Mouse (Mus musculus): Measurements from ENCODE around the gene A130010J15Rik. TPM values are rescaled to one million over a fixed set of nuclear protein-coding genes. Genes with fewer than 3 reads are reported as not detected.

A130010J15Rik gene
- polyA plus RNA-seq, 1 experiment from 2014 or later = 17.6 TPM

DNA sequence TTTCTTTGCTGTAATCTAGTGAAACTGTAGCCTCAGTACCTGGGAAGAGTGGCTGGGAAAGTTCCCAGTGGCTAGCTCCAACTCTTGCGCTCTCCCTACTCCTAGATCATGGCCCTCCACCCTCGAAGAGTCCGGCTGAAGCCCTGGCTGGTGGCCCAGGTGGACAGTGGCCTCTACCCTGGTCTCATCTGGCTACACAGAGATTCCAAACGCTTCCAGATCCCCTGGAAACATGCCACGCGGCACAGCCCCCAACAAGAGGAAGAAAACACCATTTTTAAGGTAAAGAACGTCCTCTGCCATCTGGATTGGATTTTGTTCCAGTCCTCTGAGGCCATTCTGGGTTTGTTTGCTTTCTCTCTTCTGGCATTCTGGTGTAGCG lies 10.7 kb upstream of the A130010J15Rik start:
- no peaks in the 10 kb centered on the region for H3K36me3 ChIP-seq (replicated peaks; ENCODE audit: control insufficient read depth, insufficient read depth, low read depth, low read length)
- H3K27me3 ChIP-seq (ENCODE audit: control insufficient read depth, insufficient read depth, low read length) = peaks cover 21% of the 10 kb centered on the region
- DNase-seq (ENCODE audit: low spot score) = no peak
- no peak overlapping the region for H3K4me2 ChIP-seq (ENCODE audit: low read depth, low read length)
- no peak overlapping the region for H3K27ac ChIP-seq (replicated peaks; ENCODE audit: low read depth, low read length)
- no peaks in the 10 kb centered on the region for H3K9me3 ChIP-seq (replicated peaks; ENCODE audit: control insufficient read depth, low read length)
- no peak for ATAC-seq (replicated peaks; ENCODE audit: insufficient number of reproducible peaks, low FRiP score, low TSS enrichment, low read depth)
- 62% methylated on average over 8 of the region's 8 CpGs for WGBS
- no peak overlapping the region for H3K4me3 ChIP-seq (ENCODE audit: low read depth, low read length)
- no peak overlapping the region for H3K9ac ChIP-seq (replicated peaks; ENCODE audit: low read length)
- peaks cover 3% of the 10 kb centered on the region; the same call in 1 of the 2 replicates for H3K4me1 ChIP-seq (ENCODE audit: control insufficient read depth, insufficient read depth, low read length)

DNA sequence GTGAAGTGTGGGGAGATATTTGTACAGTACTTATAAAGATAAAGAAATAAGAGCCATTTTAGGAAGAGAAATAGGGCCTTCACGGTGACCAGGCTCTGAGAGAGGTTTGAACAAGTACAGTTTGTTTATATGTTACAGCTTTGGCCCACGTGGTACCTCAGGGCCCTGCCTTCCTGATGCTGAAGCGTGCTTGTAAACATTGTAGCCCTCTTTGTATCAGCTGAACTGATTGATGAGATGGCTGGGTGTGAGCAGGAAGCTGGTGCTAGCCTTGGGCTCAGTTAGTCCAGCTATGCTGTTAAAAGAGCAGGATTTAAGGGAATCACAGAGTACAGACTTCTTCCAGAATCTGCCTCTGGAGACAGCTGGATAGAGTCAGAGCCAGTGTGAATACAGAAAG lies 8.7 kb upstream of the A130010J15Rik start:
- H3K4me3 ChIP-seq (ENCODE audit: low read depth, low read length) = no peak overlapping the region
- H3K27me3 ChIP-seq (ENCODE audit: control insufficient read depth, insufficient read depth, low read length) = peaks cover 4% of the 10 kb centered on the region
- no peak overlapping the region for H3K4me2 ChIP-seq (ENCODE audit: low read depth, low read length)
- 55% methylated on average over 3 of the region's 3 CpGs for WGBS
- ATAC-seq (replicated peaks; ENCODE audit: insufficient number of reproducible peaks, low FRiP score, low TSS enrichment, low read depth) = no peak
- DNase-seq (ENCODE audit: low spot score) = no peak
- H3K36me3 ChIP-seq (replicated peaks; ENCODE audit: control insufficient read depth, insufficient read depth, low read depth, low read length) = no peaks in the 10 kb centered on the region
- H3K9ac ChIP-seq (replicated peaks; ENCODE audit: low read length) = no peak overlapping the region
- no peaks in the 10 kb centered on the region for H3K4me1 ChIP-seq (ENCODE audit: control insufficient read depth, insufficient read depth, low read length)
- H3K9me3 ChIP-seq (replicated peaks; ENCODE audit: control insufficient read depth, low read length) = no peaks in the 10 kb centered on the region
- no peak overlapping the region for H3K27ac ChIP-seq (replicated peaks; ENCODE audit: low read depth, low read length)

DNA sequence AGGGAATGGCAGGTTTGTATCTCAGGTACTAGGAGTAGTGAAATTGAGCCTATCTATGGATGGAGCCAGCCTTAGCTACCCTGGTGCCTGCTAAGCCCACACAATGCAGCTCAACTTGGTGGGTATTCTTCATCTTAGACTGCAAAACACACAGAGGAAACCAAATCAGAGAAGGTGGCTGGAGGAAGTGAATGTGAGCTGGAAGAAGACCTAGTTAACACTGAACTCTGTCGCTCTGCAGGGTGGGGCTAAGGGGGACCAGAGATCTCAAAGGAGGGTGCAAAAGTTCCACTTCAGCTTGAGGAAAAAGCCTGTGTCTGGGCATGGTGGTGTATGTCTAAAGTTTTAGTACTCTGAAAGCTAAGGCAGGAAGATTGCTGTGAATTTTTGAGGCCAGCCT lies 8.2 kb upstream of the A130010J15Rik start:
- ATAC-seq (replicated peaks; ENCODE audit: insufficient number of reproducible peaks, low FRiP score, low TSS enrichment, low read depth) (no peak), DNase-seq (ENCODE audit: low spot score) (no peak)
- Histone ChIP-seq H3K9ac (replicated peaks; ENCODE audit: low read length) (no peak overlapping the region), H3K4me2 (ENCODE audit: low read depth, low read length) (no peak overlapping the region), H3K27ac (replicated peaks; ENCODE audit: low read depth, low read length) (no peak overlapping the region), H3K36me3 (replicated peaks; ENCODE audit: control insufficient read depth, insufficient read depth, low read depth, low read length) (no peaks in the 10 kb centered on the region), H3K4me1 (ENCODE audit: control insufficient read depth, insufficient read depth, low read length) (no peaks in the 10 kb centered on the region), H3K4me3 (ENCODE audit: low read depth, low read length) (no peak overlapping the region), H3K9me3 (replicated peaks; ENCODE audit: control insufficient read depth, low read length) (no peaks in the 10 kb centered on the region), H3K27me3 (ENCODE audit: control insufficient read depth, insufficient read depth, low read length) (no peaks in the 10 kb centered on the region)
- 52% methylated on average over 1 of the region's 1 CpGs for WGBS

DNA sequence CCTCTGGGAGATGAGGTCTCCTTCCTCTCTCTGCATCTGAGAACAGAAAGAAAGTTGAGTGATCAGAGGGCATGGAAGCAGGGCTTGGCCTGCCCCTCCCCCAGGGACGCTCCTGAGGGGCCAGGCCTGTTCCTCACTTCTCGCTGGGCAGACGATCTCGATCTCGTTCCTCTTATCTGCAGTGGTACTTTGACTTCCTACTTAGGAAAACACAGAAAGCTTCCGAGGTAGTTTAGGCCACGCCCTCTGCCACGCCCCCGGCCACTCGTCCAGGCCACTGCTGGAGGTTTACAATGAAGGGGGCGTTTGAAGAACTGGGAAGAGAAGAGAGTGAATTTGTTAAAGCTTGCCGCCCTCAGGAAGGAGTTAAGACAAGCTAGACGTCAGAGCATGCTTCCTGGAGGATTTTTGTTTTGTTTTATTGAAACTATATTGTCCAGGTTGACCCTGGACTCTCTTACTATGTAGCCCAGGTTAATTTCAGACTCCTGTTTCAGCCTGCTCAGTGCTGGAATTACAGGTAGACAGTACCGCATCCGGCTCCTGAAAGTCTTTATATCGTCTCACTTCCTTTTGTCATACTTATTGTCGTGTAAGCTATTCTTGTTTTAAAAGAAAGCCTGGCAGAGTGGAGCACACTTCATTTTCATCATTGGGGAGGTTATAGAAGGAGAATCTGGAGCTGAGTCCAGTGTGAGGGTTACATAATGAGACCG lies 7.4 kb upstream of the A130010J15Rik start:
- Histone ChIP-seq H3K4me1 (ENCODE audit: control insufficient read depth, insufficient read depth, low read length) (no peaks in the 10 kb centered on the region), H3K4me3 (ENCODE audit: low read depth, low read length) (0 out of 2 replicates have a peak overlapping the region, but pooled peaks have one; percentile 17), H3K36me3 (replicated peaks; ENCODE audit: control insufficient read depth, insufficient read depth, low read depth, low read length) (no peaks in the 10 kb centered on the region), H3K27me3 (ENCODE audit: control insufficient read depth, insufficient read depth, low read length) (no peaks in the 10 kb centered on the region), H3K9me3 (replicated peaks; ENCODE audit: control insufficient read depth, low read length) (no peaks in the 10 kb centered on the region), H3K9ac (replicated peaks; ENCODE audit: low read length) (peak overlapping the region; percentile 44), H3K4me2 (ENCODE audit: low read depth, low read length) (peak overlapping the region; percentile 37), H3K27ac (replicated peaks; ENCODE audit: low read depth, low read length) (no peak overlapping the region)
- DNase-seq (ENCODE audit: low spot score) = peak; percentile 72
- 14% methylated on average over 18 of the region's 18 CpGs for WGBS
- peak; percentile 25; the same call in 1 of the 2 replicates for ATAC-seq (replicated peaks; ENCODE audit: insufficient number of reproducible peaks, low FRiP score, low TSS enrichment, low read depth)

DNA sequence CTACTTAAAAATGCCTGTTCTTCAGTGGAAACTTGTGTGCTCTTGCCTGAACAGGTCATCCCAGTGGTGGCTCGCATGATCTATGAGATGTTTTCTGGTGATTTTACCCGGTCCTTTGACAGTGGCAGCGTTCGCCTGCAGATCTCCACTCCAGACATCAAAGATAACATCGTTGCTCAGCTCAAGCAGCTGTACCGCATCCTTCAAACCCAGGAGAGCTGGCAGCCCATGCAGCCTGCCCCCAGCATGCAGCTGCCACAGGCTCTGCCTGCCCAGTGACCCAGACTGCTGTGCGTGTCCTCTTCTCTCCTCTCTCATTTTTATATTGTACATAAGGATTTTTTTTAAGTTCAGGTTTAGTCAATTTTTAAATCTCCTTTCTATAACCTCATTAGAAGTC lies 1.4 kb downstream of the A130010J15Rik start:
- no peak overlapping the region for H3K27ac ChIP-seq (replicated peaks; ENCODE audit: low read depth, low read length)
- no peak overlapping the region for H3K9ac ChIP-seq (replicated peaks; ENCODE audit: low read length)
- H3K4me3 ChIP-seq (ENCODE audit: low read depth, low read length) = no peak overlapping the region
- H3K4me1 ChIP-seq (ENCODE audit: control insufficient read depth, insufficient read depth, low read length) = no peaks in the 10 kb centered on the region
- no peak overlapping the region for H3K4me2 ChIP-seq (ENCODE audit: low read depth, low read length)
- H3K9me3 ChIP-seq (replicated peaks; ENCODE audit: control insufficient read depth, low read length) = no peaks in the 10 kb centered on the region
- WGBS = 91% methylated on average over 7 of the region's 7 CpGs
- H3K27me3 ChIP-seq (ENCODE audit: control insufficient read depth, insufficient read depth, low read length) = no peaks in the 10 kb centered on the region
- no peaks in the 10 kb centered on the region for H3K36me3 ChIP-seq (replicated peaks; ENCODE audit: control insufficient read depth, insufficient read depth, low read depth, low read length)
- ATAC-seq (replicated peaks; ENCODE audit: insufficient number of reproducible peaks, low FRiP score, low TSS enrichment, low read depth) = no peak
- no peak for DNase-seq (ENCODE audit: low spot score)

DNA sequence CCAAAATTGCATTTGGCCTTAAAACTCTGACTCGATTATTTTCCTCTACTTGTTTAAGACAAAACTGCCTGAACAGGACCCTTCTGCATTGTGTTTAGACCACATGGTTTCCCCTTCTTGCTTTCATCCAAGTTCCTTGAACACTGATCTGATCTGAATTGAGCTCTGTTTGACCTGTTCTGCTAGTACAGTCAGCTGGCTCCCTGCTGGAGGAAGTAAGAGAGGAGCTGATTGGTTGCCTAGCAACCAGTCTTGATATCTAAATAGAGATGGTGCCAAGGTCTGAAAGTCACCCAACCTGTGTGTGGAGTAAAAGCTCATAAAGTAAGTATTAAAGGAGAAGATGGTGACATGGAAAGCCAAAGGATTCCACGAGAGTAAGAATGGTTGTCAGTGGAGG lies 2.0 kb downstream of the A130010J15Rik start:
- no peaks in the 10 kb centered on the region for H3K27me3 ChIP-seq (ENCODE audit: control insufficient read depth, insufficient read depth, low read length)
- ATAC-seq (replicated peaks; ENCODE audit: insufficient number of reproducible peaks, low FRiP score, low TSS enrichment, low read depth) (no peak), DNase-seq (ENCODE audit: low spot score) (no peak)
- H3K9ac ChIP-seq (replicated peaks; ENCODE audit: low read length) = no peak overlapping the region
- no peak overlapping the region for H3K4me2 ChIP-seq (ENCODE audit: low read depth, low read length)
- 85% methylated on average over 2 of the region's 2 CpGs for WGBS
- no peaks in the 10 kb centered on the region for H3K4me1 ChIP-seq (ENCODE audit: control insufficient read depth, insufficient read depth, low read length)
- H3K27ac ChIP-seq (replicated peaks; ENCODE audit: low read depth, low read length) = no peak overlapping the region
- H3K9me3 ChIP-seq (replicated peaks; ENCODE audit: control insufficient read depth, low read length) = no peaks in the 10 kb centered on the region
- no peaks in the 10 kb centered on the region for H3K36me3 ChIP-seq (replicated peaks; ENCODE audit: control insufficient read depth, insufficient read depth, low read depth, low read length)
- no peak overlapping the region for H3K4me3 ChIP-seq (ENCODE audit: low read depth, low read length)

DNA sequence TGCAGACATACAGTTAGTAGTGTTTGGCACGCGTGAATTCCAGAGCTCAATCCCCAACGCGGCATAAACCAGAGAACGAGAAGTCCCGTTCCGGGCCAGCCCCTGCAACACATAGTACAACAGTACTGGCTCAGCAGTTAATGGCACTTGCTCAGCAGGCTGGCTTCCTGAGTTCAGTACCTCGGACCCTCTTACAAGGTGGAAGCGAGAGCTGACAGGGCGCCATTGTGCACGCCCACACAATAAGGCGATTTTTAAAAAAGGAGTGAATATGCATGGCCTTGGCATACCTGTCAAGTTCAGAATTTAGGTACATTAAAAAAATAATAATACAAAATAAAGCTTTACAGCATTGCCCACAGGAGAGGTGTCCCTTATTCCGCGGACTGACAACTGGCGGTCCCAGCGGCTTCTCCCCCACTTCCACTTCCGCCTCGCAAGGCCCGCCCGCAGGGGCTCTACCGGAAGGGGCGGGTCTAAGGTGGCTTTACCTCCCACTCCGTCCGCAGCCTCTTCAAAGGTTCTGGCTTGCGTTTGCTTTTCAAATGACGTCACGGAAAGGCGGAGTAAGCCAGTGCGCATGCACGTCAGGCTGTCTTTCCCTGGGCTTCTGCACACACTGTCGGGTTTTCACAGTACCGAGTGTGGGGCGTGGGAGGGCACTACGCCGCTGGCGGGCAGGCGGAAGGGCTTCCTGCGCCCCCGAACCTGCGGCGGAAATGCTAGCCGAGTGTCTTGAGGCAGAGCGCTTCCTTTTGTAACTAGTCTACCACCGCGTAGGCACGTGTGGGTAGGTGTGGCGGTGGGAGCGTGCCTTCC lies 5.4 kb downstream of the A130010J15Rik start:
- H3K27ac ChIP-seq (replicated peaks; ENCODE audit: low read depth, low read length) = no peak overlapping the region
- peak overlapping the region; percentile 57 for H3K4me3 ChIP-seq (ENCODE audit: low read depth, low read length)
- no peaks in the 10 kb centered on the region for H3K27me3 ChIP-seq (ENCODE audit: control insufficient read depth, insufficient read depth, low read length)
- DNase-seq (ENCODE audit: low spot score) = peak; percentile 100
- no peaks in the 10 kb centered on the region for H3K36me3 ChIP-seq (replicated peaks; ENCODE audit: control insufficient read depth, insufficient read depth, low read depth, low read length)
- WGBS = 1% methylated on average over 48 of the region's 48 CpGs
- H3K4me1 ChIP-seq (ENCODE audit: control insufficient read depth, insufficient read depth, low read length) = no peaks in the 10 kb centered on the region
- H3K9ac ChIP-seq (replicated peaks; ENCODE audit: low read length) = peak overlapping the region; percentile 73
- peak; percentile 98 for ATAC-seq (replicated peaks; ENCODE audit: insufficient number of reproducible peaks, low FRiP score, low TSS enrichment, low read depth)
- H3K4me2 ChIP-seq (ENCODE audit: low read depth, low read length) = peak overlapping the region; percentile 62
- no peaks in the 10 kb centered on the region for H3K9me3 ChIP-seq (replicated peaks; ENCODE audit: control insufficient read depth, low read length)

DNA sequence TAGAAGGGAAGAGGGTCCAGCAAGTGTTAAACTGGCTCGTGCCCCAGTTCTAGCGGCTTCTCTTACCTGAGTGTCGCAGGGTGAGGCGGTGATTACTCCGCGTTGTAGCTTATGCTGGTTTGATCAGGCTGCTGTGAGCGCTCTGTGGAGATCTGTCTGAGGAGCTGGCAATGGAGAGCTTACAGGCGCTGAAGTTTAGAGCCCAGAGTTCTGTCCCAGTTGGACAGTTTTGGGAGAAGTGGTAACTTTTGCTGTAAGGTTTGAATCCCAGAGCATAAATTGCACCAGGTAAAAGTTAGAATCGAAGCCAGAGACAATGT lies 5.9 kb downstream of the A130010J15Rik start:
- H3K9me3 ChIP-seq (replicated peaks; ENCODE audit: control insufficient read depth, low read length) = no peaks in the 10 kb centered on the region
- peak overlapping the region; percentile 62 for H3K4me2 ChIP-seq (ENCODE audit: low read depth, low read length)
- no peak for DNase-seq (ENCODE audit: low spot score)
- H3K4me3 ChIP-seq (ENCODE audit: low read depth, low read length) = peak overlapping the region; percentile 57
- H3K9ac ChIP-seq (replicated peaks; ENCODE audit: low read length) = peak overlapping the region; percentile 73
- no peaks in the 10 kb centered on the region for H3K27me3 ChIP-seq (ENCODE audit: control insufficient read depth, insufficient read depth, low read length)
- H3K36me3 ChIP-seq (replicated peaks; ENCODE audit: control insufficient read depth, insufficient read depth, low read depth, low read length) = no peaks in the 10 kb centered on the region
- no peak for ATAC-seq (replicated peaks; ENCODE audit: insufficient number of reproducible peaks, low FRiP score, low TSS enrichment, low read depth)
- H3K27ac ChIP-seq (replicated peaks; ENCODE audit: low read depth, low read length) = no peak overlapping the region
- H3K4me1 ChIP-seq (ENCODE audit: control insufficient read depth, insufficient read depth, low read length) = no peaks in the 10 kb centered on the region
- WGBS = 20% methylated on average over 9 of the region's 9 CpGs
